20 mouse cellular contexts compared by ENCODE assay signal in genomic region chr12:69941655-69942329, GRCm38 (mm10).
"Had no signal": no experiment of that assay in that cellular context is flagged by ENCODE, and none has a peak within 500 bp of the region (broad histone marks: within the 10 kb centered on the region; RNA-seq: fewer than 3 reads in every experiment).

No protein-coding gene starts in this region.

- DNase-seq: kidney, adult 11 months; kidney, adult 8-10 months; kidney, postnatal 10 days; kidney, postnatal 36 days; layer of hippocampus, postnatal 36 days; lung, postnatal 14 days; lung, postnatal 4 days; midbrain, embryonic 14.5 days; right cerebral cortex, adult 18-20 months; right cerebral cortex, postnatal 14 days; right cerebral cortex, postnatal 4 days; thymus, adult 2 months; thymus, postnatal 14 days had no signal

- H3K36me3 ChIP-seq: kidney, embryonic 15.5 days; limb, embryonic 12.5 days; liver, embryonic 15.5 days had no signal

- H3K9ac ChIP-seq: kidney, embryonic 15.5 days; limb, embryonic 12.5 days; limb, embryonic 15.5 days; liver, embryonic 15.5 days had no signal

- H3K4me1 ChIP-seq: kidney, embryonic 15.5 days; limb, embryonic 12.5 days; limb, embryonic 15.5 days; liver, embryonic 15.5 days had no signal

- H3K9me3 ChIP-seq: kidney, embryonic 15.5 days; limb, embryonic 12.5 days; limb, embryonic 15.5 days; liver, embryonic 15.5 days had no signal

- H3K27ac ChIP-seq: kidney, embryonic 15.5 days; left cerebral cortex, adult 2 months; limb, embryonic 12.5 days; limb, embryonic 15.5 days; liver, embryonic 15.5 days; stomach, postnatal 0 days had no signal

- H3K4me2 ChIP-seq: kidney, embryonic 15.5 days; limb, embryonic 12.5 days; limb, embryonic 15.5 days; liver, embryonic 15.5 days; midbrain, embryonic 11.5 days had no signal

- H3K4me3 ChIP-seq: kidney, embryonic 15.5 days; left cerebral cortex, adult 2 months; limb, embryonic 12.5 days; limb, embryonic 15.5 days; liver, embryonic 15.5 days had no signal

- H3K27me3 ChIP-seq: kidney, embryonic 15.5 days; limb, embryonic 12.5 days; limb, embryonic 15.5 days; liver, embryonic 15.5 days had no signal
